Mouse (Mus musculus) embryonic fibroblast, embryonic 13.5 days (primary cell): ENCODE results near the gene Spats1.

Experiments
- CTCF ChIP-seq: IDR thresholded peaks from 2 replicates; pipeline ENCODE4 v1.5.1; 2011; ENCODE audit warnings: mild to moderate bottlenecking, control low read depth, low read length, moderate library complexity, borderline replicate concordance; ENCODE audit not compliant: insufficient read depth
- POLR2A ChIP-seq: IDR thresholded peaks from 2 replicates; pipeline ENCODE4 v1.6.1; 2011; ENCODE audit warnings: low read depth, mild to moderate bottlenecking, control low read depth, low read length, moderate library complexity

GRCm38 (mm10) chr17:45403207-45403606 is 72.0 kb downstream of the Spats1 start:
- TF ChIP-seq POLR2A = no peak
- no peak for TF ChIP-seq CTCF
